In the genomic region with DNA sequence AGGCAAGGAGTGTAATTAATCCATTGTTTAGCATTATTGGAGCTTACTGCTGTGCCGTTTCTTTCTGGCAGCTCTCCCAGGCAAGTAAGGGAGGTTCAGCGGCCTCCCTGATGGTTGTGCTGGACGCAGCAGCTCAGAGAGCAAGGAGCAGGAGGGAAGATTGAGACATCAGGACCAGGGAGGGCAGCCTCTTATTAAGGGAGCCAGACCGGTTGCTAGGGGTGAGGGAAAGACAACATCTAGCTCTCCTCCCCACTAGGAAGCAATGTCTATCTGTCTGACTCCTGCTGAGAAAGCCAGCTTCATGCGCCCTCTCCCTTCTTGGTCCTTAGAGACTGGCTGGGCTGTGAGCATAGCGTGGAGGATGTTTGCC, we compare ENCODE assay signal across 9 mouse cellular contexts.
DNase-seq lines count a peak whose midpoint lies in the region; ATAC-seq and TF ChIP-seq lines count a peak whose summit lies in the region.
"Had no signal": no experiment of that assay in that cellular context is flagged by ENCODE, and none has a peak within 500 bp of the region (broad histone marks: within the 10 kb centered on the region; RNA-seq: fewer than 3 reads in every experiment).

No protein-coding gene starts in this region.

- no peaks in the 10 kb centered on the region for H3K36me3 ChIP-seq in heart, embryonic 13.5 days
- H3K36me3 ChIP-seq in midbrain, postnatal 0 days (ENCODE audit: insufficient read depth, low read length), result no peaks in the 10 kb centered on the region
- H3K36me3 ChIP-seq: G1E had no signal

- peaks cover 6% of the 10 kb centered on the region; the same call in 1 of the 2 replicates for H3K27me3 ChIP-seq in heart, embryonic 13.5 days (replicated peaks)
- H3K27me3 ChIP-seq in midbrain, postnatal 0 days (ENCODE audit: insufficient read depth, low read length), result no peaks in the 10 kb centered on the region

- peak overlapping the region; percentile 69 for H3K4me2 ChIP-seq in heart, embryonic 13.5 days
- H3K4me2 ChIP-seq in midbrain, postnatal 0 days (ENCODE audit: low read depth, low read length, poor library complexity, severe bottlenecking), result peak overlapping the region; percentile 29; the same call in 1 of the 2 replicates

- peak overlapping the region; percentile 43; the same call in 1 of the 2 replicates for H3K4me3 ChIP-seq in layer of hippocampus, adult 2 months
- H3K4me3 ChIP-seq in heart, embryonic 13.5 days, result peak overlapping the region; percentile 39
- no peak overlapping the region for H3K4me3 ChIP-seq in midbrain, postnatal 0 days (ENCODE audit: low read depth, low read length)

- TF ChIP-seq CTCF in layer of hippocampus, adult 2 months (conservative IDR thresholded peaks at IDR 0.05), result no peak
- TF ChIP-seq CTCF in midbrain, postnatal 0 days (IDR thresholded peaks at IDR 0.05), result no peak

- ATAC-seq in heart, embryonic 13.5 days (ENCODE audit: extremely low read depth, insufficient number of reproducible peaks, low FRiP score, low TSS enrichment), result no peak
- ATAC-seq in midbrain, postnatal 0 days (ENCODE audit: low FRiP score), result peak; percentile 66

- peaks cover 17% of the 10 kb centered on the region for H3K4me1 ChIP-seq in heart, embryonic 13.5 days
- H3K4me1 ChIP-seq in midbrain, postnatal 0 days (ENCODE audit: insufficient read depth, low read length), result no peaks in the 10 kb centered on the region

- 20% methylated on average over 5 of the region's 6 CpGs for WGBS in heart, embryonic 13.5 days
- 38% methylated on average over 6 of the region's 6 CpGs for WGBS in midbrain, postnatal 0 days

- no peaks in the 10 kb centered on the region for H3K9me3 ChIP-seq in heart, embryonic 13.5 days
- H3K9me3 ChIP-seq in midbrain, postnatal 0 days (ENCODE audit: low read length), result no peaks in the 10 kb centered on the region
- H3K9me3 ChIP-seq: G1E had no signal

- H3K27ac ChIP-seq in layer of hippocampus, adult 2 months, result peak overlapping the region; percentile 78
- peak overlapping the region; percentile 42; the same call in 1 of the 2 replicates for H3K27ac ChIP-seq in heart, embryonic 13.5 days (replicated peaks)
- peak overlapping the region; percentile 71 for H3K27ac ChIP-seq in midbrain, postnatal 0 days (ENCODE audit: low read depth, low read length)

- H3K9ac ChIP-seq in heart, embryonic 13.5 days, result peak overlapping the region; percentile 75
- no peak overlapping the region for H3K9ac ChIP-seq in midbrain, postnatal 0 days (replicated peaks; ENCODE audit: low read length, poor library complexity, severe bottlenecking)

- DNase-seq in layer of hippocampus, adult 2 months (ENCODE audit: low spot score in 2 of 2), result no peak
- no peak for DNase-seq in layer of hippocampus, adult 9-10 months (ENCODE audit: low spot score)
- peak; percentile 34 to 46 for DNase-seq in cerebellum, postnatal 10 days
- peak; percentile 26 to 37 for DNase-seq in kidney, postnatal 25 days
- DNase-seq in midbrain, postnatal 0 days (ENCODE audit: low spot score), result peak; percentile 60
- no peak for DNase-seq in spleen, postnatal 36 days (ENCODE audit: low spot score in 2 of 2)
- DNase-seq in adrenal gland, postnatal 4 days (ENCODE audit: low spot score in 2 of 2), result no peak

Comparison
In these comparisons a context has a peak if more than half of its experiments do, and no peak if none do; other contexts are left out.
1. DNase-seq: peak in cerebellum, postnatal 10 days (2 of 2), kidney, postnatal 25 days (2 of 2) and midbrain, postnatal 0 days (single experiment); none in layer of hippocampus, adult 2 months (0 of 2), layer of hippocampus, adult 9-10 months (single experiment), spleen, postnatal 36 days (0 of 2) and adrenal gland, postnatal 4 days (0 of 2).
2. Peak in every context shown above with its lines, with median percentiles within 50 percentile points of each other: H3K27ac ChIP-seq.